Mouse (Mus musculus): ENCODE data around the gene Scrn2.

- peak; percentile 85 for TF ChIP-seq CTCF (IDR thresholded peaks at IDR 0.05; ENCODE audit: control insufficient read depth, insufficient read depth, insufficient replicate concordance, low read depth, low read length)
- no peak; the same call in 1 of the 2 replicates for TF ChIP-seq POLR2A (IDR thresholded peaks at IDR 0.05; ENCODE audit: control insufficient read depth, low read depth, low read length)
Observed at GRCm38 (mm10) chr11:97029686-97030417, at the start of gene Scrn2.
